In genomic region chr5:137784546-137784945, GRCm38 (mm10) we compare ENCODE assay signal across 1 mouse cellular context.
TF ChIP-seq lines count a peak whose summit lies in the region.

No protein-coding gene starts in this region.

TF ChIP-seq in MEL, 35 proteins besides CTCF, POLR2A, EP300 and RAD21:
- no peak for TF ChIP-seq JUND (IDR thresholded peaks at IDR 0.05; ENCODE audit: low read depth, low read length)
- TF ChIP-seq SIN3A (IDR thresholded peaks at IDR 0.05; ENCODE audit: low read length): no peak
- TF ChIP-seq MAX (IDR thresholded peaks at IDR 0.05; ENCODE audit: low read length): no peak
- TF ChIP-seq NELFE (IDR thresholded peaks at IDR 0.05; ENCODE audit: low read depth, low read length): no peak
- no peak for TF ChIP-seq MXI1 (IDR thresholded peaks at IDR 0.05; ENCODE audit: low read depth, low read length)
- no peak for TF ChIP-seq MEF2A (IDR thresholded peaks at IDR 0.05; ENCODE audit: extremely low read depth, insufficient replicate concordance, low read depth, low read length, poor library complexity, severe bottlenecking)
- TF ChIP-seq MAZ (IDR thresholded peaks at IDR 0.05; ENCODE audit: low read depth, low read length): no peak
